Mouse (Mus musculus) forebrain, embryonic 16.5 days (tissue): Measurements from ENCODE around the gene Dab2ip. TPM values are rescaled to one million over a fixed set of nuclear protein-coding genes. Genes with fewer than 3 reads are reported as not detected.
A peak's percentile ranks its signal among the peaks of the same experiment; 100 is the strongest.

ENCODE experiments used
- ATAC-seq: fragments of 200-750 bp; cut with Nextera tagmentation; 2 replicates; pipeline ENCODE4 v1.8.0; 2017; ENCODE audit warnings: mild to moderate bottlenecking, moderate library complexity
- H3K27ac ChIP-seq: fragments of 300-500 bp; sonication (generic); 2 replicates; pipeline ENCODE4 v1.5.1; 2014; ENCODE audit warnings: low read length, control low read depth
- H3K27me3 ChIP-seq: fragments of 300-500 bp; sonication (generic); replicated peaks from 2 replicates; pipeline ENCODE4 v1.6.1; 2014; ENCODE audit warnings: low read length; ENCODE audit not compliant: control insufficient read depth, insufficient read depth
- H3K36me3 ChIP-seq: fragments of 300-500 bp; sonication (generic); 2 replicates; pipeline ENCODE4 v1.6.1; 2014; ENCODE audit not compliant: control insufficient read depth, insufficient read depth
- H3K4me1 ChIP-seq: fragments of 300-500 bp; sonication (generic); replicated peaks from 2 replicates; pipeline ENCODE4 v1.6.1; 2014; ENCODE audit warnings: low read length; ENCODE audit not compliant: control insufficient read depth, insufficient read depth
- H3K4me2 ChIP-seq: fragments of 300-500 bp; sonication (generic); 2 replicates; pipeline ENCODE4 v1.6.1; 2014; ENCODE audit warnings: mild to moderate bottlenecking, low read length, control low read depth
- H3K4me3 ChIP-seq: fragments of 300-500 bp; sonication (generic); replicated peaks from 2 replicates; pipeline ENCODE4 v1.5.1; 2014; ENCODE audit warnings: mild to moderate bottlenecking, low read length, control low read depth
- H3K9ac ChIP-seq: fragments of 300-500 bp; sonication (generic); replicated peaks from 2 replicates; pipeline ENCODE4 v1.6.1; 2014; ENCODE audit warnings: low read depth, low read length, control low read depth
- H3K9me3 ChIP-seq: fragments of 300-500 bp; sonication (generic); 2 replicates; pipeline ENCODE4 v1.6.1; 2016; ENCODE audit warnings: low read length; ENCODE audit not compliant: control insufficient read depth
- WGBS: fragments of 180-500 bp; shearing (Covaris S2); extraction: QIAGEN DNeasy Blood & Tissue Kit; methylation state at CpG from one replicate; pipeline ENCODE4 v1.1.7; 2014; 5-methylcytosine and 5-hydroxymethylcytosine counted together
- polyA plus RNA-seq: library from polyadenylated mRNA; unstranded; fragments of >200 nt; fragmentation: Nextera tagmentation; extraction: Ambion mirVana; gene quantifications from 2 replicates; pipeline ENCODE4 v1.2.1, GENCODE M21; 2015

The Dab2ip gene
- polyA plus RNA-seq, 1 experiment from 2014 or later = 42.8 TPM

- no peaks in the 10 kb centered on the region for H3K27me3 ChIP-seq
- no peaks in the 10 kb centered on the region for H3K9me3 ChIP-seq
- 36% methylated on average over 4 of the region's 4 CpGs for WGBS
- H3K36me3 ChIP-seq = no peaks in the 10 kb centered on the region
- 0 out of 2 replicates have a peak, but pooled peaks cover 4% of the 10 kb centered on the region for H3K4me1 ChIP-seq
- H3K4me2 ChIP-seq = no peak overlapping the region
- H3K27ac ChIP-seq = no peak overlapping the region
- 0 out of 2 replicates have a peak, but pooled peaks have one; percentile 20 for ATAC-seq
- H3K9ac ChIP-seq = no peak overlapping the region
- H3K4me3 ChIP-seq = no peak overlapping the region
Observed at GRCm38 (mm10) chr2:35649708-35650107, 91.6 kb downstream of the Dab2ip start.

- 0 out of 2 replicates have a peak, but pooled peaks have one; percentile 31 for ATAC-seq
- 0 out of 2 replicates have a peak, but pooled peaks cover 4% of the 10 kb centered on the region for H3K4me1 ChIP-seq
- no peak overlapping the region for H3K4me2 ChIP-seq
- H3K9ac ChIP-seq = no peak overlapping the region
- H3K36me3 ChIP-seq = no peaks in the 10 kb centered on the region
- H3K27me3 ChIP-seq = no peaks in the 10 kb centered on the region
- WGBS = 46% methylated on average over 6 of the region's 6 CpGs
- H3K9me3 ChIP-seq = no peaks in the 10 kb centered on the region
- no peak overlapping the region for H3K27ac ChIP-seq
- no peak overlapping the region for H3K4me3 ChIP-seq
Observed at GRCm38 (mm10) chr2:35651297-35651731, 93.2 kb downstream of the Dab2ip start.

- 0 out of 2 replicates have a peak, but pooled peaks cover 4% of the 10 kb centered on the region for H3K4me1 ChIP-seq
- H3K27me3 ChIP-seq = no peaks in the 10 kb centered on the region
- WGBS = 80% methylated on average over 4 of the region's 4 CpGs
- H3K4me2 ChIP-seq = no peak overlapping the region
- H3K4me3 ChIP-seq = no peak overlapping the region
- H3K9ac ChIP-seq = no peak overlapping the region
- no peaks in the 10 kb centered on the region for H3K36me3 ChIP-seq
- H3K9me3 ChIP-seq = no peaks in the 10 kb centered on the region
- H3K27ac ChIP-seq = no peak overlapping the region
- no peak for ATAC-seq
Observed at GRCm38 (mm10) chr2:35652984-35653383, 94.9 kb downstream of the Dab2ip start.

- Histone ChIP-seq H3K27ac (no peak overlapping the region), H3K4me1 (0 out of 2 replicates have a peak, but pooled peaks cover 4% of the 10 kb centered on the region), H3K9me3 (no peaks in the 10 kb centered on the region), H3K27me3 (no peaks in the 10 kb centered on the region), H3K4me3 (no peak overlapping the region), H3K4me2 (no peak overlapping the region), H3K36me3 (no peaks in the 10 kb centered on the region), H3K9ac (no peak overlapping the region)
- ATAC-seq = no peak
- 85% methylated on average over 6 of the region's 6 CpGs for WGBS
Observed at GRCm38 (mm10) chr2:35654795-35655194, 96.7 kb downstream of the Dab2ip start.

GRCm38 (mm10) chr2:35655996-35656395 is 97.9 kb downstream of the Dab2ip start:
- H3K27me3 ChIP-seq = no peaks in the 10 kb centered on the region
- no peak overlapping the region for H3K9ac ChIP-seq
- H3K27ac ChIP-seq = no peak overlapping the region
- H3K4me2 ChIP-seq = no peak overlapping the region
- no peaks in the 10 kb centered on the region for H3K36me3 ChIP-seq
- no peaks in the 10 kb centered on the region for H3K9me3 ChIP-seq
- H3K4me3 ChIP-seq = no peak overlapping the region
- 61% methylated on average over 8 of the region's 8 CpGs for WGBS
- H3K4me1 ChIP-seq = peaks cover 8% of the 10 kb centered on the region; the same call in 1 of the 2 replicates
- ATAC-seq = no peak

- no peaks in the 10 kb centered on the region for H3K27me3 ChIP-seq
Observed at GRCm38 (mm10) chr2:35658311-35658710, 100.2 kb downstream of the Dab2ip start.

GRCm38 (mm10) chr2:35659578-35660194 is 101.6 kb downstream of the Dab2ip start:
- peaks cover 30% of the 10 kb centered on the region for H3K4me1 ChIP-seq
- no peaks in the 10 kb centered on the region for H3K27me3 ChIP-seq
- no peak overlapping the region for H3K9ac ChIP-seq
- 88% methylated on average over 5 of the region's 5 CpGs for WGBS
- no peak for ATAC-seq
- no peaks in the 10 kb centered on the region for H3K36me3 ChIP-seq
- H3K27ac ChIP-seq = no peak overlapping the region
- no peak overlapping the region for H3K4me3 ChIP-seq
- no peaks in the 10 kb centered on the region for H3K9me3 ChIP-seq
- H3K4me2 ChIP-seq = no peak overlapping the region

More at GRCm38 (mm10) chr2:35658311-35658710, 100.2 kb downstream of the Dab2ip start:
- no peak overlapping the region for H3K27ac ChIP-seq
- H3K9me3 ChIP-seq = no peaks in the 10 kb centered on the region
- WGBS = 59% methylated on average over 3 of the region's 3 CpGs
- no peak overlapping the region for H3K4me3 ChIP-seq
- ATAC-seq = no peak
- no peaks in the 10 kb centered on the region for H3K36me3 ChIP-seq
- peaks cover 17% of the 10 kb centered on the region for H3K4me1 ChIP-seq
- H3K4me2 ChIP-seq = no peak overlapping the region
- no peak overlapping the region for H3K9ac ChIP-seq

GRCm38 (mm10) chr2:35660953-35661374 is 102.9 kb downstream of the Dab2ip start:
- Histone ChIP-seq H3K9ac (peak overlapping the region; percentile 97), H3K9me3 (no peaks in the 10 kb centered on the region), H3K4me1 (peaks cover 32% of the 10 kb centered on the region), H3K27me3 (no peaks in the 10 kb centered on the region), H3K4me2 (peak overlapping the region; percentile 46), H3K27ac (peak overlapping the region; percentile 86; the same call in 1 of the 2 replicates), H3K36me3 (no peaks in the 10 kb centered on the region), H3K4me3 (peak overlapping the region; percentile 98)
- ATAC-seq = peak; percentile 77
- 2% methylated on average over 8 of the region's 47 CpGs for WGBS

GRCm38 (mm10) chr2:35661454-35662000 is 103.5 kb downstream of the Dab2ip start:
- Histone ChIP-seq H3K4me1 (peaks cover 35% of the 10 kb centered on the region), H3K27ac (peak overlapping the region; percentile 86), H3K9ac (peak overlapping the region; percentile 97), H3K4me2 (peak overlapping the region; percentile 87), H3K27me3 (no peaks in the 10 kb centered on the region), H3K36me3 (no peaks in the 10 kb centered on the region), H3K4me3 (peak overlapping the region; percentile 98), H3K9me3 (no peaks in the 10 kb centered on the region)
- peak; percentile 45 for ATAC-seq
- under 1% methylated on average over 43 of the region's 51 CpGs for WGBS
